Mouse (Mus musculus) limb, embryonic 12.5 days (tissue): ENCODE results near the gene Dapk3. TPM values are rescaled to one million over a fixed set of nuclear protein-coding genes. Genes with fewer than 3 reads are reported as not detected.

ENCODE experiments used
- ATAC-seq: fragments of 200-750 bp; cut with Nextera tagmentation; 2 replicates; pipeline ENCODE4 v1.8.0; 2017; ENCODE audit warnings: low read depth, moderate TSS enrichment; ENCODE audit not compliant: insufficient number of reproducible peaks, insufficient read depth, low FRiP score, low TSS enrichment
- H3K27ac ChIP-seq: fragments of 300-500 bp; sonication (generic); 2 replicates; pipeline ENCODE4 v1.5.1; 2016; ENCODE audit warnings: mild to moderate bottlenecking, moderate library complexity
- H3K27me3 ChIP-seq: fragments of 300-500 bp; sonication (generic); 2 replicates; pipeline ENCODE4 v1.6.1; 2016; ENCODE audit warnings: mild to moderate bottlenecking, moderate library complexity
- H3K36me3 ChIP-seq: fragments of 300-500 bp; sonication (generic); 2 replicates; pipeline ENCODE4 v1.6.1; 2016; ENCODE audit warnings: mild to moderate bottlenecking, moderate library complexity
- H3K4me1 ChIP-seq: fragments of 300-500 bp; sonication (generic); replicated peaks from 2 replicates; pipeline ENCODE4 v1.6.1; 2016
- H3K4me2 ChIP-seq: fragments of 300-500 bp; sonication (generic); 2 replicates; pipeline ENCODE4 v1.6.1; 2016; ENCODE audit warnings: mild to moderate bottlenecking, moderate library complexity
- H3K4me3 ChIP-seq: fragments of 300-500 bp; sonication (generic); replicated peaks from 2 replicates; pipeline ENCODE4 v1.5.1; 2016; ENCODE audit warnings: mild to moderate bottlenecking
- H3K9ac ChIP-seq: fragments of 300-500 bp; sonication (generic); replicated peaks from 2 replicates; pipeline ENCODE4 v1.6.1; 2016; ENCODE audit warnings: mild to moderate bottlenecking, moderate library complexity
- H3K9me3 ChIP-seq: fragments of 300-500 bp; sonication (generic); 2 replicates; pipeline ENCODE4 v1.6.1; 2016; ENCODE audit warnings: mild to moderate bottlenecking, moderate library complexity
- WGBS: fragments of 180-500 bp; shearing (Covaris S2); methylation state at CpG from one replicate; pipeline ENCODE4 v1.1.7; 2016; 5-methylcytosine and 5-hydroxymethylcytosine counted together
- polyA plus RNA-seq: library from polyadenylated mRNA; unstranded; fragments of >200 nt; fragmentation: Nextera tagmentation; extraction: Ambion mirVana; gene quantifications from 2 replicates; pipeline ENCODE4 v1.2.1, GENCODE M21; 2016

Gene Dapk3
- polyA plus RNA-seq, 1 experiment from 2014 or later, result 64.2 TPM

DNA sequence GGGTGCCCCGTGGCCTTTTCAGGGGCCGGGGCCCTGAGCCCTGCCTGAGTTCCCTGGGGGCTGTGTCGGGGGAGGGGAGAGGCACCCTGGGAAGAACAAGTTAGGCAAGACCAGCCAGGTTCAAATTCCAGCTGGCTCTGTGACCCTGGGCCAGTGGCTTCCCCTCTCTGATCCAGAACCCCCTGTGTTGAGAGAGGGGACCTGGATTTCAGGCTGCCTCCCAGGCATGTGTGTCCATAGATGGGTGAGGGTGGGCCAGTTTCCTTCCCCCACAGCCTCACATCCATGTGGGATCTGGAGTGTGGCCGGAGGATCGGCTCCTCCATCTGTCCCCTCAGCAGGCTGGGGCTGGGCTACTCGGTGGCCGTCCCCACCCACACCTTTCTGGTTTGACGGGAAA is 42.8 kb upstream of the Dapk3 start:
- peak overlapping the region; percentile 44 for H3K9ac ChIP-seq
- H3K27me3 ChIP-seq, result peaks cover 11% of the 10 kb centered on the region
- WGBS, result 56% methylated on average over 8 of the region's 8 CpGs
- H3K36me3 ChIP-seq, result peaks cover 31% of the 10 kb centered on the region
- peaks cover 55% of the 10 kb centered on the region for H3K4me1 ChIP-seq
- peak overlapping the region; percentile 97 for H3K4me2 ChIP-seq
- peak overlapping the region; percentile 56 for H3K27ac ChIP-seq
- no peak for ATAC-seq
- peak overlapping the region; percentile 84 for H3K4me3 ChIP-seq
- no peaks in the 10 kb centered on the region for H3K9me3 ChIP-seq

DNA sequence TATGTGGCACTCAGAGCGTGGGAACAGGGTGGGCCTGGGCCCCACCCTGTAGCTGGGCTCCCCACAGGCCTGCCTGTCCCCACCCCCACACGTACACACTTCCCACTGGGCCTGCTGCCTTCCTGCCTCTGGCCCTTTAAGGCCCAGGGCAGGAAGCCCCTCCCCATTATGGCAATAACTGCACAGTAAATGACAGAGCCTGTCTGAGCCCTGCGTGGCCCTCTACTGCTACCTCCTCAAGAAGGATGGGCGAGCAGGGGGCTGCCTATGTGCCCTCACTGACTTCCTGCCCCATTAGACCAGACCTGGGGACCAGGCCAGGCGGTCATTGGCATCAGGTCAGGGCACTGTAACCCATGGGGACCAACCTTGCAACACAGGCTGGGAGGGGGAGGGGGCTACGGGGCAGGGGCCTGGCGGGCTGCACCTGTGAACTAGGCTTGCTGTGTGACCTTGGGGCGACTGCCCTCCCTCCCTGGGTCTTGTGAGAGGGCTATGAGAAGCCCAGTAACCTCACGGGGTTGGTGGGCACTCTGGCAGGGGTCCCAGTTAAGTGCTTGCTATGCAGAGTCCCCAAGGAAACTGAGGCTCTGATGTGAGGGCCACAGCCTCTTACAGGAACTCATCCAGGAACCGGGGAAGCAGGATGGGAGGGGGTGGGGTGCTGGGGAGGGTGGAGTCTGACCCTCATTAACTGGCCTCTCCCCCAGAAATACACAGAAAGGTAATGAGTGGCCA is 41.9 kb upstream of the Dapk3 start:
- Histone ChIP-seq H3K4me3 (peak overlapping the region; percentile 13), H3K9me3 (no peaks in the 10 kb centered on the region), H3K4me2 (peak overlapping the region; percentile 97), H3K27me3 (peaks cover 2% of the 10 kb centered on the region; the same call in 1 of the 2 replicates), H3K4me1 (peaks cover 46% of the 10 kb centered on the region), H3K27ac (peak overlapping the region; percentile 56), H3K36me3 (peaks cover 40% of the 10 kb centered on the region), H3K9ac (peak overlapping the region; percentile 44)
- ATAC-seq, result no peak
- 49% methylated on average over 10 of the region's 10 CpGs for WGBS

DNA sequence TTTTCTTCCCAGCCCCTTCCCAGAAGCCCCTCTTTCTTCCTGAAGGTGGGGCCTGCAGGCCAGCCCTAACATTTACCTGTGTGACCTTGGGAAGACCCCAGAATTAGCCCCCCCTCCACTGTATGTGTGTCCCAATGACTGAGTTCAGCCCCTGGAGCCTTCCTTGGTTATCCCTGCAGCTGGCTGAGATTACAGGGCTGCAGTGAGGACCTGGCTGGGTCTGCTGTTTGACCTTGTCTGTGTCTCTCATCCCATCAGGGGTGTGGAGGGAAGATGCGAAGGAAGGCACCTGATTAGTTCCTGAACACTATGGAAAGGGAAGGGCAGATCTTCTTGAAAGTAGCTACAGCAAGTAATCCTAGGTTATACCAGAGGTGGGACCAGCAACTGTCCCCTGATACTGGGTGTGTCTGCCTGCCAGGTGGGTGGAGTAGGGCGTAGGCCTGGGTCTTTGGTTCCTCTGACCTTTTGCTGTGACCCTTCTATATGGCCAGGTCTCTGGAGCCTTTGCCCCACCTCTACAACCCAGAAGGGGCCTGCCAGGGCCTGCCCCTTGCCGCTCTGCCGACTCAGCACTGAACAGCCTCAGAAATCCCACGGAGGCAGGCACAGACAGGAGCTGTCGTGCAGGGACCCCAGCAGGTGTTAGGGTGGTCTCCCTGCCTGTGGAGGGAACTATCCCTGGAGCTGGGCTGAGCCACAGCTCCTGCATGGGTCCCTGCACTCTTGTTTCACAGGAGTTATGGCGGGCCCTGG is 41.2 kb upstream of the Dapk3 start:
- Histone ChIP-seq H3K4me2 (no peak overlapping the region), H3K36me3 (peaks cover 47% of the 10 kb centered on the region), H3K9me3 (no peaks in the 10 kb centered on the region), H3K4me3 (no peak overlapping the region; the same call in 1 of the 2 replicates), H3K27ac (no peak overlapping the region), H3K9ac (no peak overlapping the region; the same call in 1 of the 2 replicates), H3K4me1 (peaks cover 46% of the 10 kb centered on the region), H3K27me3 (no peaks in the 10 kb centered on the region)
- 76% methylated on average over 7 of the region's 7 CpGs for WGBS
- ATAC-seq, result no peak

DNA sequence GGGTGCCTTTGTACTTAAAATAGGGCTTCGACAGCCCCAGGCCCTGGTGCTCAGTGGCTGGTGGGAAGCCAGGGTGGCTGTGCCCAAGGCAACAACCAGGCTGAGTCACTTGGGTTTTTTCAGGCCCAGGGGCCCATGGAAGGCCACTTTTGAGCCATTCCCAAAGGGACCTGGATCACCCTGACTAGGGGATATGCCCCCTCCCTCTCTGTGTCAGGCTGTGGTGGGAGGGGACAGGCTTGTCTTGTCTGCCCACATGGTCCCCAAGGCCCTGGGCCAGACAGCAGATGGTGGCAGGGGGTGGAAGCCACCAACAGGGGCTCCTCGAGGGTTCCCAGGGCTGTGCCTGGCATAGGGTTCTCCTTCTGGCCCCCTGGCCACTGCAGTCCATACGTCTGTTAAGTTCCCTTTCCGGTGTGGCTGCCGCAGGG is 40.2 kb upstream of the Dapk3 start:
- WGBS, result 79% methylated on average over 5 of the region's 5 CpGs
- Histone ChIP-seq H3K27me3 (no peaks in the 10 kb centered on the region), H3K27ac (no peak overlapping the region), H3K9ac (no peak overlapping the region), H3K36me3 (peaks cover 57% of the 10 kb centered on the region), H3K9me3 (no peaks in the 10 kb centered on the region), H3K4me2 (no peak overlapping the region), H3K4me1 (peaks cover 46% of the 10 kb centered on the region), H3K4me3 (no peak overlapping the region)
- ATAC-seq, result no peak

DNA sequence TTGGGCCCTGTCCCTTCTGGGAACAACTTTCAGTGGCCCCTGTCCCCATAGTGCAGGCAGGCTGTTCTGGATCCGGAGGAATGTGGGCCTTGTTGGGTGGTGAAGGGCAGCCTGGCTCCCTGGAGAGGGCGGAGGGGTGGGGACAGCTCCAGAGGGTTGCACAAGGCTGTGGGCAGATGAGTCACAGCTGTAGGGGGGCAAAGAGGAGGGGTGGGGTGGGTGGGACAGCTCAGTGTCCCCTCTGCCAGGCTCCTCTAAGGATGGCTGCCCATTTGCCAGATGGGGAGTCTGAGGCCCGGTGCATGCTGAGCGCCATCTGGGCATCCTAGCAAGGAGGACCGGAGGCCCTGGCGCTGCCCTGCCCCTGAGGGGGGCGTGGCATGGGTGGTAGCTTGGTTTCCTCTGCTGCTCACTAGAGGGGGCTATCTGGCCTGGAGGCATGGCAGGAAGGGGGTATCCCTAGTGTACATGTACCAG is 39.6 kb upstream of the Dapk3 start:
- H3K9me3 ChIP-seq, result no peaks in the 10 kb centered on the region
- H3K4me1 ChIP-seq, result peaks cover 43% of the 10 kb centered on the region
- no peak overlapping the region for H3K4me2 ChIP-seq
- no peak overlapping the region for H3K9ac ChIP-seq
- WGBS, result 90% methylated on average over 7 of the region's 7 CpGs
- H3K27ac ChIP-seq, result no peak overlapping the region
- ATAC-seq, result no peak
- H3K27me3 ChIP-seq, result no peaks in the 10 kb centered on the region
- no peak overlapping the region for H3K4me3 ChIP-seq
- peaks cover 63% of the 10 kb centered on the region for H3K36me3 ChIP-seq

DNA sequence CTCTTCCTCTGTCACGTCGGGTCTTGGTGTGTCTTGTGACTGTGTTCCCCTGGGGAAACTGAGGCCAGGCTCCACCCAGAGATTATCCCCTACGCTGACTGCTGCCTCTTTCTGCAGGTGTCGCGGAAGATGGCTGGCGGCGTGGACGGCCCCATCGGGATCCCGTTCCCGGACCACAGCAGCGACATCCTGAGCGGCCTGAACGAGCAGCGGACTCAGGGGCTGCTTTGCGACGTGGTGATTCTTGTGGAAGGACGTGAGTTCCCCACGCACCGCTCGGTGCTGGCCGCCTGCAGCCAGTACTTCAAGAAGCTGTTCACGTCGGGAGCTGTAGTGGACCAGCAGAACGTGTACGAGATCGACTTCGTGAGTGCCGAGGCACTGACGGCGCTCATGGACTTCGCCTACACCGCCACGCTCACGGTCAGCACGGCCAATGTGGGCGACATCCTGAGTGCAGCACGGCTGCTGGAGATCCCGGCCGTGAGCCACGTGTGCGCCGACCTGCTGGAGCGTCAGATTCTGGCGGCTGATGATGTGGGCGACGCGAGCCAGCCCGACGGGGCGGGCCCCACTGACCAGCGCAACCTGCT is 38.9 kb upstream of the Dapk3 start:
- no peak overlapping the region for H3K4me3 ChIP-seq
- ATAC-seq, result no peak
- 0 out of 2 replicates have a peak overlapping the region, but pooled peaks have one; percentile 12 for H3K9ac ChIP-seq
- WGBS, result 95% methylated on average over 52 of the region's 52 CpGs
- peaks cover 35% of the 10 kb centered on the region for H3K4me1 ChIP-seq
- no peak overlapping the region for H3K27ac ChIP-seq
- no peaks in the 10 kb centered on the region for H3K27me3 ChIP-seq
- no peak overlapping the region for H3K4me2 ChIP-seq
- H3K9me3 ChIP-seq, result no peaks in the 10 kb centered on the region
- peaks cover 70% of the 10 kb centered on the region for H3K36me3 ChIP-seq

DNA sequence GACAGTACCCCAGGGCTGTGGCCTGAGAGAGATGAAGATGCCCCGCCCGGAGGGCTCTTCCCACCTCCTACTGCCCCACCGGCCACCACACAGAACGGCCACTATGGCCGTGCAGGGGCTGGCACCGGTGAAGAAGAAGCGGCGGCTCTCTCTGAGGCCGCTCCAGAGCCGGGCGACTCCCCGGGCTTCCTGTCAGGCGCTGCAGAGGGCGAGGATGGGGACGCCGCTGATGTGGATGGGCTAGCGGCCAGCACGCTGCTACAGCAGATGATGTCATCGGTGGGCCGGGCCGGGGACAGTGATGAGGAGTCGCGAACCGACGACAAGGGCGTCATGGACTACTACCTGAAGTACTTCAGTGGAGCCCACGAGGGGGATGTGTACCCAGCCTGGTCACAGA is 38.1 kb upstream of the Dapk3 start:
- no peak overlapping the region for H3K27ac ChIP-seq
- H3K9me3 ChIP-seq, result no peaks in the 10 kb centered on the region
- no peaks in the 10 kb centered on the region for H3K27me3 ChIP-seq
- ATAC-seq, result no peak
- H3K4me1 ChIP-seq, result peaks cover 28% of the 10 kb centered on the region
- no peak overlapping the region for H3K4me2 ChIP-seq
- H3K9ac ChIP-seq, result no peak overlapping the region
- 92% methylated on average over 24 of the region's 27 CpGs for WGBS
- H3K36me3 ChIP-seq, result peaks cover 78% of the 10 kb centered on the region
- H3K4me3 ChIP-seq, result no peak overlapping the region

DNA sequence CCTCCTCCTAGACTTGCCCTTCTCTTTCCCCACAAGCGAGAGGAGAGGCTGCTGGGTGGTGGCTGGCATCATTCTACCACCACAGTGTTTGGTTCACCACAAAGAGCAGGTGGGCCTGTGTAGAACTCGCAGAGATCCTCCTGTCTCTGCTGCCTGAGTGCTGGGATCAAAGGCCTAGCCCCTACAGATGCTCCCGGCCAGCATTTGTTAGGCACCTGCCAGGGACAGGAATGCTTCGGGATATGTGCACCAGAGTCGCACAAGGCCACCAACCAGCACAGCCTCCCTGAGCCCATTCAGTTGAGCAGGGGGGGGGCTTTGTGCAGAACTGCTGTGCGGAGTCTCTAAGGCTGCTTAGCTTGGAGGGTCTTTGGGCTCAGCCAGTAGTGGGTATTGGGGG is 37.5 kb upstream of the Dapk3 start:
- H3K9ac ChIP-seq, result no peak overlapping the region
- WGBS, result 94% methylated on average over 6 of the region's 6 CpGs
- H3K4me1 ChIP-seq, result peaks cover 22% of the 10 kb centered on the region
- H3K27me3 ChIP-seq, result no peaks in the 10 kb centered on the region
- no peak for ATAC-seq
- H3K9me3 ChIP-seq, result no peaks in the 10 kb centered on the region
- 0 out of 2 replicates have a peak overlapping the region, but pooled peaks have one; percentile 41 for H3K27ac ChIP-seq
- no peak overlapping the region for H3K4me3 ChIP-seq
- peaks cover 84% of the 10 kb centered on the region for H3K36me3 ChIP-seq
- no peak overlapping the region for H3K4me2 ChIP-seq

DNA sequence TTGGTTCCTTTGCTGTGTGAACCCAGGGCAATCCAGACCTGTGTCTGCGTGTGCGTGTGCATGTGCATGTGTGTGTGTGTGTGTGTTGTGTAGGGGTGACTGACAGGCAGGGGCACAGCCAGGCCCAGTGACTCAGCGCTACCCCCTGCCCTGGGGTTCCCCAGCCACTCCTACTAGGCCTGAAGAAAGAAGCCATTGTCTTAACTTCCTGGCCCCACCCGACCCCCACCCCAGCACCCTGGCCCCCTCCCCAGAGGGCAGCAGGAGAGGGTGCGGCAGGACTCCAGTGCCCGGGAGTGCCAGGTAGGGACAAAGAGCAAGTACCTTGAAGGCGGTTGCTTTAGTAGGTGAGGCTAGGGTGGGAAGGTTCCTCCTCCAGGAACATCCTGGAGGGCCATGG is 37.0 kb upstream of the Dapk3 start:
- Histone ChIP-seq H3K9me3 (no peaks in the 10 kb centered on the region), H3K9ac (no peak overlapping the region), H3K27ac (0 out of 2 replicates have a peak overlapping the region, but pooled peaks have one; percentile 41), H3K4me3 (no peak overlapping the region), H3K4me2 (no peak overlapping the region), H3K4me1 (peaks cover 17% of the 10 kb centered on the region), H3K27me3 (no peaks in the 10 kb centered on the region), H3K36me3 (peaks cover 87% of the 10 kb centered on the region)
- 89% methylated on average over 7 of the region's 7 CpGs for WGBS
- ATAC-seq, result no peak

DNA sequence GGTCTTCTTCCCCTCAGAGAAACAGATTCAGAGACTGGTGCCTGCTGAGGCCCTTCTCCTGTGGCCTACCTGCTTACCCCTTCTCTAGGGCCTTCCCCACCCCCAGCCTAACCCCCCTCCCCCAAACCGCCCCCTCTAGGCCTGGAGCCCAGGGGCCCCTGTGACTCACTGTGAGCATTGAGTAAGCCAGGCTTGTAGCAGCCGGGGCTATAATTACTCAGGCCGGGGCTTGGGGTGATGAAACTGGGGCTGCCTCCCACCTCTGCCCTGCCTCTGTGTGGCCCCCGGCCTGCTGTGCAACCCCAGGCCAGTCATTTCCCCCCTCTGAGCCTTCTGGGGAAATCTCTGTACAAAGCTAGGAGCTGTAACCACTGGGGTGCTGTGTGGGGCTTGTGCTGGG is 36.5 kb upstream of the Dapk3 start:
- peaks cover 87% of the 10 kb centered on the region for H3K36me3 ChIP-seq
- peaks cover 12% of the 10 kb centered on the region for H3K4me1 ChIP-seq
- H3K27ac ChIP-seq, result no peak overlapping the region
- H3K27me3 ChIP-seq, result no peaks in the 10 kb centered on the region
- no peak for ATAC-seq
- no peak overlapping the region for H3K4me2 ChIP-seq
- WGBS, result 89% methylated on average over 4 of the region's 4 CpGs
- H3K9me3 ChIP-seq, result no peaks in the 10 kb centered on the region
- H3K4me3 ChIP-seq, result no peak overlapping the region
- H3K9ac ChIP-seq, result no peak overlapping the region

DNA sequence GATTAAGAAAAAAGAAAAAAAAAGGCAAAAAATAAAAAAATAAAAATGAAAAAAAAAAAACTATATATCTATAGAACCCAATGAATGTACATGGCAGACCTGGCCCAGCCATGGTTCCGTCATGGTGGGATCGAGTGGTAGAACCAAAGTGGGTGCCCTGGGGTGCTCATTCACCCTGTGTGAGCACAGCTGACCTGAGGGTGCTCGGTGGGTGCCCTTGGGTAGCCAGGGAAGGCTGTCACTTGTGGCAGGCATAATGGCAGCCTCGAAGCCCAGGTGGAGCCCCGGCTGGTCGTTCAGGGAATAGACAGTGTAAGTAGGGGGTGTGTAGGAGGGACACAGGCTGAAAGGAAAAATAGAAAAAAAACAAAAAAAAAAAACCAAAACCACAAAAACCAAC is 31.5 kb upstream of the Dapk3 start:
- Histone ChIP-seq H3K27ac (no peak overlapping the region), H3K27me3 (no peaks in the 10 kb centered on the region), H3K36me3 (peaks cover 86% of the 10 kb centered on the region), H3K9ac (no peak overlapping the region), H3K4me1 (no peaks in the 10 kb centered on the region), H3K9me3 (no peaks in the 10 kb centered on the region), H3K4me2 (no peak overlapping the region), H3K4me3 (no peak overlapping the region)
- ATAC-seq, result no peak
- 78% methylated on average over 6 of the region's 6 CpGs for WGBS
